Mouse (Mus musculus) left cerebral cortex, postnatal 36 days (tissue): ENCODE measurements around the gene Kantr. TPM values are rescaled to one million over a fixed set of nuclear protein-coding genes. Genes with fewer than 3 reads are reported as not detected.
A peak's percentile ranks its signal among the peaks of the same experiment; 100 is the strongest.
"Not testable (repeated sequence)": the region's sequence is repeated elsewhere in the genome, so short reads cannot be mapped to it uniquely, and the experiment has no call there.

Experiments used
- DNase-seq, 2 experiments: peaks; one replicate each; pipeline ENCODE4 v3.0.0; 2021 to 2022; ENCODE audit warnings: low spot score in 2 of 2, mixed read lengths in 1 of 2
- intact Hi-C: fragments of 180-260 bp; cut with DNase I; formaldehyde crosslinking; loops from one replicate; pipeline ENCODE4 v1.15.1; 2025
- total RNA-seq, 2 experiments: library from RNA; stranded (reverse); gene quantifications; 2 replicates each; pipeline ENCODE4 v1.2.3; 2021

The Kantr gene
- 10 to 100 TPM; 52.5 to 54.5 TPM for total RNA-seq

GRCm38 (mm10) chrX:152326996-152327688 is at the start of gene Kantr:
Gene Kantr (minus strand): TSS chrX:152327495.
- intact Hi-C loops, result no loop called here
- DNase-seq, result peak; percentile 76

- intact Hi-C loops, result no loop called here
- peak; percentile 68 to 69 for DNase-seq
Observed at GRCm38 (mm10) chrX:152368397-152369273, 41.3 kb upstream of the Kantr start, which contains the start of gene Gpr173. Gene Gpr173 (minus strand): TSS chrX:152368704.

DNA sequence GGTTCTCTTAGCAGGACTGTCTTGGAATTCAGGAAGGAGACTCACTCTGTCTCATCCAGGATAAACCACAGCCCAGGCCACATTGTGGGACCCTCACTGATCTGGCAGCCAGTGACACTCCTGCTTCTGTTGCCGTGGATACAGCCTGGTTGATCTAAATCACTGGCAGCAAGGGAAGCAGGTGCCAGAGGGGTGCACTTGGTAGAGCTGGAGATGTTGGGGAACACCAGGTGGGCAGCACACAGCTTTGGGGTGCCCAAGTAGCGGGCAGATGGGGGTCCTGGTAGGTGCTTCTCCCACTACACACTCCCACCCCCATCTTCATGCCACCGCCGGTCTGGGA is 40.7 kb upstream of the Kantr start:
- no peak for DNase-seq
- intact Hi-C loops, result no loop called here

DNA sequence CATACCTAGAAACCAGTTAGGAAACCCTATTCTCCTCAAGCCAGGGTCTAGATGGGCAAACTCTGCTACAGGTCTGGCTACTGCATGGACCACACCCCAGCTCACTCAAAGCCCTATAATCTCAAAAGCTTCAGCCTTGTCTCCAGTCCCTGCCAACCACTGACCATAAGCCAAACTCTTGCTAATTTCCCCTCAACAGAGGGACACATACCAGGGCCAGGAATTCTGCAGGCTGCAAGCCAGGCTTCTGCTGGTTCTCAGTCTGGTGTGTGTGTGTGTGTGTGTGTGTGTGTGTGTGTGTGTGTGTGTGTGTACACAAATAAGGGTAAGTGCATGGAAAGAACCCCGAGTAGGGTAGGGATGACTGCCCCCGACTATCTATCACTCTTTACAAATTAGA is 39.1 kb upstream of the Kantr start:
- intact Hi-C loops, result no loop called here
- DNase-seq, result no peak

DNA sequence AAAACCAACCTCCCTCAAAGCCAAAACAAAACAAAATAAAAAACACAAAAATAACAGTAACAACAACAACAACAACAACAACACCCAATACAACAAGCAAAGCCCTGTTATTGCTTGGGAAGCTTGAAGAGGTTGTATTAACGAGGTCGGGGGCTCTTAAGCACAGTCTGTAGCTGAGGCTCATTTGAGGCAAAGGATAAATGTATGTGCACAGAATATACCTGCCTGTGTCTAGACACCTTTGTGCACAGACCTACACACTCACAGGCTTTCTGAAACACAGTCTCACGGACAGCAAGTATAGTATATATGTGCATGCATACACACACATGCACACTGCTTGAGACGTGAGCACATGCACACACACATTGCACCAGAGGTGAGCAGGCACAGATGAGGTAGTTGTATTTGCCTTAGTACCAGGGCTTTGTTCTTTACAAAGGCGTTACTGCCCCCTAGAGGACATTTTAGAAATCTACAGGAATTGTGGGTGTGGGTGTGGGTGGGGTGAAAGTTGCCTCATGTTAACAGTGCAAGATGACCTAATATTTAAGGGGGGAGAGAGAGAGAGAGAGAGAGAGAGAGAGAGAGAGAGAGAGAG is 25.4 kb upstream of the Kantr start:
- no peak for DNase-seq
- intact Hi-C loops, result loop anchor here (5.0 kb wide), 1 partner anchor 105 kb away; no protein-coding TSS in a partner anchor

- intact Hi-C loops, result no loop called here
- DNase-seq, result no peak
Observed at GRCm38 (mm10) chrX:152347041-152347440, 19.7 kb upstream of the Kantr start.

DNA sequence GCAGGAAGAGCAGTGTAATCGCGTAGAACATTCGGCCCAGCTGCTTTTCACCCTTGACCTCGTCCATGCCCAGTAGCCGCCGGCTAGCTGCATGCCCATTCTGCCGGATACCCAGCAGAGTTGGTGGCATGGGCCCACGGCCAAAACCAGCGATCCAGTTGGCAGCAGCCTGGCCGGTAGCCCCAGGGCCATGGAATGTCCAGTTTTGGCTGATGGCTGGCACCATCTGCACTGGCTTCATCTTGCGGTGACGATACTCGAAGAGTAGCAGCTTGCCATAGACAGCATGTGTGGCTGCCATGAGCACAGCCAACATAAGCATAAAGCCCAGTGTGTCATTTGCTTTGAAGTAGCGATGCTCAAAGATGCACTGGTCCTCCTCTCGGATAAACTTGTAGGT is 19.3 kb upstream of the Kantr start:
- DNase-seq, result no peak
- intact Hi-C loops, result no loop called here

- intact Hi-C loops, result no loop called here
Observed at GRCm38 (mm10) chrX:152342903-152343302, 15.6 kb upstream of the Kantr start.

DNA sequence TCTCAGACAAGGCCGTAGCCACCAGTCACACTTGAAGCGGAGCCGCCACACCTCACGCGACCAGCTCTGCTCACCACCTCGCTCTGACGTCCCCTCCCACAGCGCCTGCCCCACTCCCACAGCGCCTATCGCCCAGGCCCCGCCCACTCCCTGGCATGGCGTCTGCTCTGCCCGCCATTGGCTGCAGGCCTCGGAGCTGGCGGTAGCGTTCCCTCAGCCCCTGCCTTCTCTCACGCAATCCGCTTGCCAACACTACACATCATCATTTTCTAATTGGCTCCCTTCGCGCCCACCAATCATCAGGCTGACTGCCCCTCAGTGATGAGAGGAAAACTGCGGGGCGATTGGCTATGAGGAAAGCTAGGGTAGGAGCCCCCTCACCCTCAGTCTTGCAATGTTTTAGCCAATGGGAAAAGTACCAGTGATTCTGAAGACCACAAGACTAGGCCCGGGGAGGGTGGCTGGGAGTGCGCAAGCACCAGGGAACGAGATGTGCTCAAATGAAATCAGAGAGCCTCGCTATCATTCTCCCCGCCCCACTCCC is 15.1 kb upstream of the Kantr start, which contains the start of gene Tspyl2:
Gene Tspyl2 (minus strand): TSS at position 68 of the 544 bp plus-strand sequence.
- peak; percentile 90 to 91 for DNase-seq
- intact Hi-C loops, result no loop called here

More at GRCm38 (mm10) chrX:152342903-152343302, 15.6 kb upstream of the Kantr start:
- DNase-seq, result no peak

GRCm38 (mm10) chrX:152341496-152341895 is 14.2 kb upstream of the Kantr start:
- intact Hi-C loops, result no loop called here
- no peak for DNase-seq

DNA sequence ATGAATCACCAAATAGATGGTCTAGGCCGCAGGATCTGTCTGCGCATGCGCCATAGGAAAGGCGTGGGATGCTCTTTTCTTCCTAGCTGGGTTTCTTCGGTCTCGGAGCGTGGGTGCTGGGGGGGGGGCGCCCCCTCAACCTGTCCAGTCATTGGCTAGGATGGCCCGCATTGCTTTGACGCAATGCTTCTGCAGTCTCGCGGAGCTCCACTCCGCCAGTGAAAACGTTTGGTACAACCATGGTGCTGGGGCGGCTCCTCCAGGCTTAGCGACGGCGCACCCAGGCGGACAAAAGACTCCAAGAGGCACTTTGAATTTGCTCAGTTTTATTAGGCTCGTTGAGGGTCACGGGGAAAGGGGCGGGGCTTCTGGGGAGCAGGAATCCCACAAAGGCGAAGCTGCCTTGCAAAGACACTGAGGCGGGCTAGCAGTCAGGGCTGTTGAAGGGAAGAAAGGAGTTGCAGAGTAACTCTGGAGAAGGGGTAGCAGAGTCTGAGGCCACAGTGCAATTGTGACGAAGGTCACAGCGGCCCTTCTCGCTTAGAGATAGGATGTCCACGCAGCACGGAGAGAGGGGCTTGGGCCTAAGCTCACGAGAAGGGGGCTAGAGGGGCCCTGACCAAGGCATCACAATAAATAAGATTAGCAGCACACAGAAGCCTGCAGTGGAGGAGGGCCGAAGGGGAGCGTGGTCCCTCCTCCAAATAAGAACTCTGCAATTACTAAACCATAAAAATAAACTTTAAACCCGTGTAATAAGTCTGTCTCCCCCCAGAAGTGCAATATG is 9.4 kb upstream of the Kantr start:
- DNase-seq, result peak; percentile 83 to 88
- intact Hi-C loops, result no loop called here

- intact Hi-C loops, DNase-seq: not testable (repeated sequence)
Observed at GRCm38 (mm10) chrX:152336123-152336522, 8.8 kb upstream of the Kantr start.

DNA sequence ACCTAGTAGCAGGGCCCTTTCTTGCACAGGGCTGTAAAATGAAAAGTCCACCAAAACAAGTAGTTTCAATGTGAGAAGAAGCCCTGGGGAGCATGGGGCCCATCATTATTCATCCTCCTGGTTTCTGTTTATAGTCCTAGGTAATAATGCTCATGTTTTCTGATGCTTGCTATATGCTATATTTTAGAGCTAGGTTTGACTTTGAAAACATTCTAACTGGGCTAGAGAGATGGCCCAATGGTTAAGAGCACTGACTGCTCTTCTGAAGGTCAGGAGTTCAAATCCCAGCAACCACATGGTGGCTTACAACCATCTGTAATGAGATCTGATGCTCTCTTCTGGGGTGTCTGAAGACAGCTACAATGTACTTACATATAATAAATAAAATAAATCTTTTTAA is 2.1 kb upstream of the Kantr start:
- intact Hi-C loops, result not testable (repeated sequence)

DNA sequence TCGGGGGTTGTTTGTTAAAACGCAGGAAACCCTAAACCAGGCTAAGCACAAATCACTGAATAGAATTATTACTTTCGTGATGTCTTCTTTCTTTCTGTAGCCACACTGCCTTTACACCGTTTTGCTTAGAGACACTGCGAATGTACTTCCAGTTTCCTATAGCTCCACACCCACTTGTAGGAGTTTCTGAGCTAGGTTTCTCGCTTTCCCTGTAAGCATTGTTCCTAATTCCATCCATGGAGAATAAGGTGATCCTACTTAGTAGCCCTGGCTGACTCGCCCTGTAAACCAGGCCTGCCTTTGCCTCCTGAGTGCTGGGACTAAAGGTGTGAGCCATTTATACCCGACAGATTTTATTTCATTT is 376 bp upstream of the Kantr start:
- intact Hi-C loops, result no loop called here
- no peak for DNase-seq

More for the DNA sequence above, 2.1 kb upstream of the Kantr start:
- not testable (repeated sequence) for DNase-seq

GRCm38 (mm10) chrX:152323584-152323983 is 3.7 kb downstream of the Kantr start:
- no peak for DNase-seq
- intact Hi-C loops, result no loop called here

GRCm38 (mm10) chrX:152322776-152323175 is 4.5 kb downstream of the Kantr start:
- intact Hi-C loops, result no loop called here
- DNase-seq, result no peak

GRCm38 (mm10) chrX:152320535-152320934 is 6.8 kb downstream of the Kantr start:
- intact Hi-C loops, result no loop called here
- no peak for DNase-seq

DNA sequence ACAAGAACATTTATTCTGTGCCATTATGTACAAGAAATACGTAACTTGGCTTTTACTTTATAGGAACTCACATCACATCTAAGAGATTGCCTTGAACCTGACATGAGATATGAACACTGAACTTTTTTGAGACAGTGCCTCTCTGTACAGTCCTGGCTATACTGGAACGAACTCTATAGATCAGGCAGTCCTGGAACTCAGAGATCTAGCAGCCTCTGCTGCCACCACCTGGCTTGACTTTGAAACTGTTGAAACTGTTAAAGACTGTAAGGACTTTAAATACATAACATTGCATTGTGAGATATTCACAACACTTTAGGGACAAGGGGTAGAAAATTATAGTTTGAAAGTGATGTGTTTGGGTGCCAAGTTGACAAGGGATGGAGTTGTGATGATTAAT is 19.4 kb downstream of the Kantr start:
- no peak for DNase-seq
- intact Hi-C loops, result no loop called here

DNA sequence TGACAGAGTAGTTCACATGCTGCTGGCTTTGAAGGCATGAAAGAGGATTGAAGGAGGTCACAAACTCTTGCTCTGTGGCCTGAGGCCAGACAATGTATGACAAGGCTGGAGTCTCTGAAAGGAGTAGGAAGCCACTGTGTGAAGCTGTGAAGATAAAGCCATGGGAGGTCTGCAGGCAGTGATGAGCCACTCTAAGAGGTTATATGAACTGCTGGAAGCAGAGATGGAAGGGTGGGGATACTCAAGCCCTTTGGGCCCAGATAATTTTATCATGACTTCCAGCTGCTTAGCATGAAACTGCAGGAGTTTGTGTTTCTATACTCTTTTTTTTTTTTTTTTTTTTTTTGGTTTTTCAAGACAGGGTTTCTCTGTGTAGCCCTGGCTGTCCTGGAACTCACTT is 19.9 kb downstream of the Kantr start:
- intact Hi-C loops, result no loop called here
- DNase-seq, result no peak
